Mouse (Mus musculus) midbrain, embryonic 16.5 days (tissue): ENCODE results near the gene 6030452D12Rik. TPM values are rescaled to one million over a fixed set of nuclear protein-coding genes. Genes with fewer than 3 reads are reported as not detected.

Experiments used
- ATAC-seq: fragments of 200-750 bp; cut with Nextera tagmentation; 2 replicates; pipeline ENCODE4 v1.8.0; 2017; ENCODE audit warnings: moderate TSS enrichment
- H3K27ac ChIP-seq: fragments of 300-500 bp; sonication (generic); 2 replicates; pipeline ENCODE4 v1.5.1; 2014; ENCODE audit warnings: mild to moderate bottlenecking, low read length, mixed read lengths
- H3K27me3 ChIP-seq: fragments of 300-500 bp; sonication (generic); 2 replicates; pipeline ENCODE4 v1.6.1; 2014; ENCODE audit warnings: low read depth, low read length, mixed read lengths; ENCODE audit not compliant: control insufficient read depth, insufficient read depth
- H3K36me3 ChIP-seq: fragments of 300-500 bp; sonication (generic); 2 replicates; pipeline ENCODE4 v1.6.1; 2014; ENCODE audit warnings: mild to moderate bottlenecking, low read length, moderate library complexity, mixed read lengths; ENCODE audit not compliant: control insufficient read depth, insufficient read depth
- H3K4me1 ChIP-seq: fragments of 300-500 bp; sonication (generic); 2 replicates; pipeline ENCODE4 v1.6.1; 2014; ENCODE audit warnings: mild to moderate bottlenecking, low read length, mixed read lengths; ENCODE audit not compliant: control insufficient read depth, insufficient read depth
- H3K4me2 ChIP-seq: fragments of 300-500 bp; sonication (generic); 2 replicates; pipeline ENCODE4 v1.6.1; 2014; ENCODE audit warnings: mild to moderate bottlenecking, low read length, mixed read lengths
- H3K4me3 ChIP-seq: fragments of 300-500 bp; sonication (generic); 2 replicates; pipeline ENCODE4 v1.5.1; 2014; ENCODE audit warnings: low read depth, mild to moderate bottlenecking, low read length, moderate library complexity, mixed read lengths
- H3K9ac ChIP-seq: fragments of 300-500 bp; sonication (generic); 2 replicates; pipeline ENCODE4 v1.6.1; 2014; ENCODE audit warnings: low read depth, low read length, mixed read lengths
- H3K9me3 ChIP-seq: fragments of 300-500 bp; sonication (generic); replicated peaks from 2 replicates; pipeline ENCODE4 v1.6.1; 2014; ENCODE audit warnings: mild to moderate bottlenecking, low read length, mixed read lengths; ENCODE audit not compliant: control insufficient read depth, poor library complexity, severe bottlenecking
- WGBS: fragments of 180-500 bp; shearing (Covaris S2); extraction: QIAGEN DNeasy Blood & Tissue Kit; methylation state at CpG from one replicate; pipeline ENCODE4 v1.1.7; 2014; 5-methylcytosine and 5-hydroxymethylcytosine counted together
- polyA plus RNA-seq: library from polyadenylated mRNA; unstranded; fragments of >200 nt; fragmentation: Nextera tagmentation; extraction: Ambion mirVana; gene quantifications from 2 replicates; pipeline ENCODE4 v1.2.1, GENCODE M21; 2015

The 6030452D12Rik gene
- polyA plus RNA-seq, 1 experiment from 2014 or later: not detected

DNA sequence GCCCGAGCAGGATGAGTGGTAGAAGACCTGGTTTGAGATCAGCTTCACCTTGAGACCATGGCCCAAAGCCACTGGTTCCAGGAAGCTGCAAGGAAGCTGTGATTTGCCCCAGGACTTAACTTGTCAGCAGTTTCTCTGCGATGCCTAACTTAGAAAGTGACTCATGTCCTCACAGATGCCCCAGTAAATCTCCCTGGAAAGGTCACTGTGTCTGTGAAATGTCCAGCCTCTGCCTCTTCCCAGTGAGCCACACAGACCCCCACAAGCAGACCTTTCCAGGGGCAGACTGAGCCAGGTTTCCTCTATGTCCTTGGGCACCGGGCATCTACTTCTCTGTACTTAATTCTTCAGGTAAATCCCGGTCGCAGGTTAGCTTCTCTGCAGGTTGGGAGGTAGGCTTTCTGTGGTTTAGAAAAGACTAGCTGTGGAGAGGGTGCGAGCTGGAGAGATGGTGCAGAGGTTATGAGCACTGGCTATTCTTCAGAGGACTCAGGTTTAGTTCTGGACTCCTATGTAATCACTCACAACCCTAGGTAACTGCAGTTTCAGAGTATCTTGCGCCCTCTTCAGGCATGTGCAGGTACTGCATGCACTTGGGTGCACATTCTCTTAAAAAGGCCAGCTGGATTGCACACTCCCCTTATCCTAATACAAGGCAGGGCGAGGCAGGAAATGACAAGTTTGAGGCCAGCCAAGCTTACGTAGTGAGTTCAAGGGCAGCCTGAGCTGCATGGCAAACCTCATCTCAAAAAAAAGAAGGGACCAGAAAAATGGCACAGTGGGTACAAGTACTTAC lies 27.1 kb downstream of the 6030452D12Rik start:
- Histone ChIP-seq H3K4me1 (no peaks in the 10 kb centered on the region), H3K4me2 (no peak overlapping the region), H3K27me3 (no peaks in the 10 kb centered on the region), H3K36me3 (no peaks in the 10 kb centered on the region), H3K9ac (no peak overlapping the region), H3K9me3 (no peaks in the 10 kb centered on the region), H3K4me3 (no peak overlapping the region), H3K27ac (no peak overlapping the region)
- ATAC-seq: no peak
- 86% methylated on average over 9 of the region's 9 CpGs for WGBS

DNA sequence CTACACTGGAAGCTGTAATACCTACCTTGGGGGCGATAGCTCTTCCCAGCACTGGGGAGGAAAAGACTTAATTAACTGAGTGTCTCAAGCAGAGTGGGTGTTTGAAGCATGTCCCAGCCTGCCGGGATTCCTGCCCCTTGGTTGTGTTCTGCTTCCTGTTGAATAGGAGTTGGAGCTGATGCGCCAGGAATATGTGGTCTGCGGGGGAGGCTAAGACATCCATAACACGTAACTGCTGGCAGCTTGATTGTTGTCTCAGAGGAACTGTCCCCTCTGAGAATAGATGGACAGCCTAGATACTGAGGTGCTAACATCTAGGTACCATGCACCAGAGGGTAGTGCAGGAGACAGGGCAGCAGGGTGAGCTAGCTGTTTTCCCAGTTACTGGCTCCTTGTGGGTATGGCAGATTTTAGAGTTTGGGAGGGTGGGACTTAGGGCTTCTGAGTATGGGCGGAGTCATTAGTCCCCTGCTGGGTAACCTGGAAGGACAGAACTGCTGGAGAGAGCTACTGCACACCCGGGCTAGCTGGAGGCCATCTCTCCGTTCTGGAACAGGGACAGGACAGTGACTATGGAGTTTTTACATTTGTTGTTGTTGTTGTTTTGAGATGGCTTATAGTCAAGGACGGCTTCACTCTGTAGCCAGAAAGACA lies 28.4 kb downstream of the 6030452D12Rik start:
- WGBS: 87% methylated on average over 9 of the region's 9 CpGs
- Histone ChIP-seq H3K9me3 (no peaks in the 10 kb centered on the region), H3K4me2 (no peak overlapping the region), H3K27me3 (no peaks in the 10 kb centered on the region), H3K9ac (no peak overlapping the region), H3K4me1 (no peaks in the 10 kb centered on the region), H3K4me3 (no peak overlapping the region), H3K36me3 (no peaks in the 10 kb centered on the region), H3K27ac (no peak overlapping the region)
- no peak for ATAC-seq

DNA sequence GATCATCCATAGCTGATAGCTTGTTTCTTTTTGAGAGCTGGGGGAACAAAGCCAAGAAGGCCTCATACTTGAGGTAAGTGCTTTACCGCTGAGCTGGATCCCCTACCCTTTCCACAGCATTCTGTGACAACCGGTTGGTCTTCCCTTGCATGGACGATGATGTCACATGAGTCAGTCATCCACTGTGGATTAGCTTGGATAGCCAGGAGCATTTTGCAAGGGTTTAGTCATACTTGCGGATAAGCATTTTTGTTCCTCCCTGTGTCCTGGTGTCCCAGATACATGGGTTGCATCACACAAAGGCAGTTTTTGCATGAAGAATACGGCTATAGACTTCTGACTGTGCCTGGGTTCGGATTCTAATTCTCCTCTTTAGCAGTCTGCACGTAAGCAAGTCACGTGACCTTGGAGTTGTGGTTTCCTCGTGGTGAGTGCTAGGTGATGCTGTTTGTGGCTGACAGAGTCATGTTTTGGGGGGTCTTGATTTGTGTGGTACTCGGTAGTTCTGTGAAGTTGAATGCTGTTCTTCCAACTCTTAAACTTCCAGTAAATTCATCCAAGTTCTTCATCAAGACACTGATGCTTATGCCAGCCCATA lies 29.7 kb downstream of the 6030452D12Rik start:
- Histone ChIP-seq H3K9ac (no peak overlapping the region), H3K4me2 (no peak overlapping the region), H3K9me3 (no peaks in the 10 kb centered on the region), H3K4me3 (no peak overlapping the region), H3K4me1 (no peaks in the 10 kb centered on the region), H3K27ac (no peak overlapping the region), H3K27me3 (no peaks in the 10 kb centered on the region), H3K36me3 (no peaks in the 10 kb centered on the region)
- WGBS: 95% methylated on average over 10 of the region's 10 CpGs
- ATAC-seq: no peak

DNA sequence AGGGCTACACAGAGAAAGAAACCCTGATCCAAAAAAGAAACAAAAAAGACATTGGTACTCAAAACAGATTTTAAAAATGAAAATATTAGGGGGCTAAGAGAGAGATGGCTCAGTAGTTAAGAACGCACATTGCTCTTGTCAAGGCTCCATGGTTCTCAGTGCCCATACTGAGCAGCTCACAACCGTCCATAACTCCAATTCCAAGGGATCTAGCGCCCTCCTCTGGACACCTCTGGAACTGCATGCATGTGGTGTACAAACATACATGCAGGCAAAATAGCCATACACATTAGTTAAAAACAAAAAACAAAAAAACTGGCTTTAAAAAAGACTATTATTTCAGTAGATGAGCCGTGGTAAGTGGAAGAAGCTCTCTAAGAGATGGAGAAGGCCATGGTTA lies 30.2 kb downstream of the 6030452D12Rik start:
- Histone ChIP-seq H3K27me3 (no peaks in the 10 kb centered on the region), H3K4me1 (no peaks in the 10 kb centered on the region), H3K9me3 (no peaks in the 10 kb centered on the region), H3K9ac (no peak overlapping the region), H3K36me3 (no peaks in the 10 kb centered on the region), H3K4me2 (no peak overlapping the region), H3K4me3 (no peak overlapping the region), H3K27ac (no peak overlapping the region)
- ATAC-seq: no peak
- 71% methylated on average over 4 of the region's 4 CpGs for WGBS

DNA sequence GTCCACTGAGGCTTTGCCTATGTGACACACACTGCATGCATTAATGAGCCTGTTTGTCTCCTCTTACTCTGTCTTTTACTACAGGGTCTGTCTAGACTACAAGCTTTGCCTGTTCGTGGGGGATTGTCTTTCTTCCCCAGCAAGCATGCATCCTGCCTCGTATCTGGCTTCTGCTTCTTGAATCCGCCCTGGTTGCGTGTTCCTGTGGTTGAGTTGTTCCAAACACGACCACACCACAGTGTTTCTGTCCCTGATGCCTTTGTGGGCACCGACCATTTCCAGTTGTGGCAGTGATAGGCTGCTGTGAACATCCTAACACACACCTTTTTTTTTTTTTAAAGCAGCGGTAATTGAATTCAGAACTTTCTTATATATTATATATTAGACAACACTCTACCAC lies 33.4 kb downstream of the 6030452D12Rik start:
- ATAC-seq: no peak
- Histone ChIP-seq H3K9ac (no peak overlapping the region), H3K4me3 (no peak overlapping the region), H3K27me3 (no peaks in the 10 kb centered on the region), H3K4me2 (no peak overlapping the region), H3K36me3 (no peaks in the 10 kb centered on the region), H3K4me1 (no peaks in the 10 kb centered on the region), H3K9me3 (no peaks in the 10 kb centered on the region), H3K27ac (no peak overlapping the region)
- 77% methylated on average over 7 of the region's 7 CpGs for WGBS

DNA sequence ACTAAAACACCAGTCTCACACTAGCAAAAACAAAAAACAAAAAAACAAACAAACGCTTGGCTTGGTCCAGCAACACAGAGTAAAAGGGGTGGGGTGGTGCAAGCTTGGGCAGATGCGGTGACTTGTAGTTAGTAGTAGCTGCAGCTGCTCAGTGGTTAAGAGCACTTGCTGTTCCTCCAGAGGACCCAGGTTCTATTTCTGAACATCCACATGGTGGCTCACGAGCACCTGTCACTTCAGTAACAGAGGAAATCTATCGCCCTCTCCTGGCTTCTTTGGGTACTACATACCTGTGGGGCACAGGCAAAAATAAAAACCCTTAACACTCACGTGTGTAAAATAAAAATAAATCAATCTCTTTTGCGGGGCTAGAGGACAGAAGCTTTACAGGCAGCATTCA lies 34.1 kb downstream of the 6030452D12Rik start:
- 39% methylated on average over 6 of the region's 6 CpGs for WGBS
- H3K27ac ChIP-seq: no peak overlapping the region
- no peaks in the 10 kb centered on the region for H3K4me1 ChIP-seq
- H3K36me3 ChIP-seq: no peaks in the 10 kb centered on the region
- no peak overlapping the region for H3K9ac ChIP-seq
- no peaks in the 10 kb centered on the region for H3K9me3 ChIP-seq
- no peak for ATAC-seq
- H3K4me2 ChIP-seq: no peak overlapping the region
- no peak overlapping the region for H3K4me3 ChIP-seq
- no peaks in the 10 kb centered on the region for H3K27me3 ChIP-seq

DNA sequence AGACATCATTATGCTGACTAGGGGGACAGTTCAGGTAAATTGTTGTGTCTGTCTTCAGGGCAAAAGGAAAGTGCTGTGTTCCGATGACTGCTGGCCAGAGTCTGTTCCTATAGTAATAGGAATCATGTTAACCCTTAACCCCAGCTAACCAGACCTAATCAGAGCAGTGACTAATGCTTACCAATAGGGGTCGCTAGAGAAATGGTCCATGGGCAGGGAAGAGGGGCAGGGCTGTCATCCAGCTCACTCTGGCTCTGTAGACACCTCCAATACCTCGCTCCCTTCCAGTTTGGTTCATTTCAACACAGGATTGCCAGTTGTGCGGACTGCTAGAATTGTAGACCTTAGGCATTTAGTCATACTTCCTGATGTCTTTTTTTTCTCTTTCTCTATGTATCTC lies 35.1 kb downstream of the 6030452D12Rik start:
- Histone ChIP-seq H3K4me2 (no peak overlapping the region), H3K9ac (no peak overlapping the region), H3K9me3 (no peaks in the 10 kb centered on the region), H3K27me3 (no peaks in the 10 kb centered on the region), H3K27ac (no peak overlapping the region), H3K36me3 (no peaks in the 10 kb centered on the region), H3K4me1 (no peaks in the 10 kb centered on the region), H3K4me3 (no peak overlapping the region)
- WGBS: 74% methylated on average over 4 of the region's 4 CpGs
- ATAC-seq: no peak

DNA sequence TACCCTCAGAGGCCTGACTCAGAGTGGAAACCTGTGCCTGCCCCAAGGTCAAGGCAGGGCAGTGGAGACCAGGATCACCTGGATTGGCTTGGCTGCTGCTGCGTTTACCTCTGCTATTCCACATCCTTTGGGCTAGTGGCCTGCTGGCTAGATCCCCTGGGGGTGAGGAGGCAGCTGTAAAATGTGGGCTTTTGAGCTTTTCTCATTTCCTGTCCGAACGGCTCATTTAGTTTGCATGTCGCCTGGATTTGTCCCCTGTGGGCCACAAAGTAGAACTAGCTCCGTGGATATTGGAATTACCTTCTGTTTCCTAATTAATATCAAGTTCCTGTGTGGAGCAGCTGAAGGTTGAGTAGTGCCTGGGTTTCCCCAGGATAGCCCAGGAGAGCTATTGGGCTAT lies 38.9 kb downstream of the 6030452D12Rik start:
- no peak overlapping the region for H3K27ac ChIP-seq
- no peaks in the 10 kb centered on the region for H3K36me3 ChIP-seq
- H3K9me3 ChIP-seq: no peaks in the 10 kb centered on the region
- no peak overlapping the region for H3K4me2 ChIP-seq
- H3K4me1 ChIP-seq: no peaks in the 10 kb centered on the region
- H3K27me3 ChIP-seq: no peaks in the 10 kb centered on the region
- no peak overlapping the region for H3K9ac ChIP-seq
- WGBS: 55% methylated on average over 5 of the region's 5 CpGs
- no peak overlapping the region for H3K4me3 ChIP-seq
- no peak for ATAC-seq

DNA sequence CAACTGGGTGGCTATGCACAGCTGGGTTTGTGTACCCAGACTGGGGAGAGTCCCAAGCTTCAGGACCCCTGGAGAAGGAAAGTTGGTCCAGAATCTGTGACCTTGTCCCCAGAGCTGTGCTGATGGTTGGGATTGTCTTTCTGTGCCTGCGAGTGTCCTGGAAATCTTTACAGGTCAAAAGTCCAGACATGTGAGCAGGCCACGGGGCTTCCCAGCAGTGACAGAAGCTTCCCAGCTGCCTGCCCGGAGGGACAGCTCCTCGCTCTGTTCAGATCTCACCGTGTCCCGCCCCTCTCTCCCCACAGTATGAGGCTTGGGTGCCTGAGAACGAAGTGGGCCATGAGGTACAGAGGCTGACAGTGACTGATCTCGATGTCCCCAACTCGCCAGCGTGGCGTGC lies 40.7 kb downstream of the 6030452D12Rik start:
- no peak overlapping the region for H3K4me3 ChIP-seq
- no peak for ATAC-seq

More for the DNA sequence above, 40.7 kb downstream of the 6030452D12Rik start:
- Histone ChIP-seq H3K4me1 (no peaks in the 10 kb centered on the region), H3K36me3 (no peaks in the 10 kb centered on the region), H3K4me2 (no peak overlapping the region), H3K27me3 (no peaks in the 10 kb centered on the region), H3K27ac (no peak overlapping the region), H3K9ac (no peak overlapping the region), H3K9me3 (no peaks in the 10 kb centered on the region)
- WGBS: 90% methylated on average over 11 of the region's 11 CpGs
